Mouse (Mus musculus) G1E (cell line): ENCODE data around the gene Zbed3.

Source experiments
- CTCF ChIP-seq: IDR thresholded peaks from 2 replicates; pipeline ENCODE4 v1.5.1; 2012; ENCODE audit warnings: low read depth, low read length, inconsistent platforms, mixed read lengths
- GATA1 ChIP-seq: IDR thresholded peaks from 2 replicates; pipeline ENCODE4 v1.6.1; 2012; ENCODE audit warnings: borderline replicate concordance, low read length, inconsistent platforms, mixed read lengths
- GATA2 ChIP-seq: IDR thresholded peaks from 2 replicates; pipeline ENCODE4 v1.6.1; 2012; ENCODE audit warnings: low read depth, low read length, inconsistent platforms, borderline replicate concordance
- POLR2AphosphoS5 ChIP-seq: IDR thresholded peaks from 2 replicates; pipeline ENCODE4 v1.6.1; 2012; ENCODE audit warnings: low read depth, low read length, inconsistent platforms; ENCODE audit not compliant: insufficient replicate concordance
- TAL1 ChIP-seq: conservative IDR thresholded peaks from 2 replicates; pipeline ENCODE4 v1.6.1; 2012; ENCODE audit warnings: low read depth, low read length, inconsistent platforms, mixed read lengths

DNA sequence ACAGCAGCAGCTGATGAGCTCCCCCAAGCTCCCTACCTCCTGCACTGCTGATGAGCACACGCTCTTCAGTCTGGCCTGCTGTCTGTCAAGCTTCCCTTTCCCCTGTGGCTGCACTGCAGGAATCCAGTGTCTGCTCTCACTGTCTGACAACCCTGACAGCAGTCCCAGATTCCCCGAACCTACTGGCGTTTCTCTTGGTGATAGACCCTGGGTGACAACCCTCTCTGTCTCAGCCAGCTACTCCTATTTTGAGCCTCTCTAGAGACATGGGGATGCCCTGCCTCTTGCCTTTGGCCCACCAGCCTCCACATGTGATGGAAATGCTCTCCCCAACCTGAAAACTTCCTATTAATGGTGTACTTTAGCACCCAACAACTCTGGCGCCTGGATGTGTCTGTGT lies 40.0 kb downstream of the Zbed3 start:
- no peak for TF ChIP-seq CTCF
- no peak for TF ChIP-seq TAL1
- no peak for TF ChIP-seq GATA1
- TF ChIP-seq POLR2AphosphoS5: no peak
- TF ChIP-seq GATA2: no peak
